Mouse (Mus musculus) lung, embryonic 16.5 days (tissue): ENCODE data around the gene Slc22a19. TPM values are rescaled to one million over a fixed set of nuclear protein-coding genes. Genes with fewer than 3 reads are reported as not detected.
A peak's percentile ranks its signal among the peaks of the same experiment; 100 is the strongest.
"Not testable (repeated sequence)": the region's sequence is repeated elsewhere in the genome, so short reads cannot be mapped to it uniquely, and the experiment has no call there.

Experiments used
- ATAC-seq: fragments of 200-750 bp; cut with Nextera tagmentation; 2 replicates; pipeline ENCODE4 v1.8.0; 2017; ENCODE audit warnings: low read depth, mild to moderate bottlenecking, moderate library complexity
- H3K27ac ChIP-seq: fragments of 300-500 bp; sonication (generic); 2 replicates; pipeline ENCODE4 v1.5.1; 2014; ENCODE audit warnings: mild to moderate bottlenecking, control low read depth, low read length
- H3K27me3 ChIP-seq: fragments of 300-500 bp; sonication (generic); 2 replicates; pipeline ENCODE4 v1.6.1; 2014; ENCODE audit warnings: low read depth, low read length, mixed read lengths; ENCODE audit not compliant: control insufficient read depth, insufficient read depth
- H3K36me3 ChIP-seq: fragments of 300-500 bp; sonication (generic); 2 replicates; pipeline ENCODE4 v1.6.1; 2014; ENCODE audit warnings: low read length; ENCODE audit not compliant: control insufficient read depth, insufficient read depth
- H3K4me1 ChIP-seq: fragments of 300-500 bp; sonication (generic); replicated peaks from 2 replicates; pipeline ENCODE4 v1.6.1; 2014; ENCODE audit warnings: low read length, mixed read lengths; ENCODE audit not compliant: control insufficient read depth, insufficient read depth
- H3K4me2 ChIP-seq: fragments of 300-500 bp; sonication (generic); 2 replicates; pipeline ENCODE4 v1.6.1; 2014; ENCODE audit warnings: low read depth, low read length, control low read depth
- H3K4me3 ChIP-seq: fragments of 300-500 bp; sonication (generic); 2 replicates; pipeline ENCODE4 v1.5.1; 2014; ENCODE audit warnings: mild to moderate bottlenecking, low read length, control low read depth
- H3K9ac ChIP-seq: fragments of 300-500 bp; sonication (generic); 2 replicates; pipeline ENCODE4 v1.6.1; 2014; ENCODE audit warnings: low read length, control low read depth
- H3K9me3 ChIP-seq: fragments of 300-500 bp; sonication (generic); 2 replicates; pipeline ENCODE4 v1.6.1; 2016; ENCODE audit warnings: low read length; ENCODE audit not compliant: control insufficient read depth
- WGBS: fragments of 180-500 bp; shearing (Covaris S2); extraction: QIAGEN DNeasy Blood & Tissue Kit; methylation state at CpG from one replicate; pipeline ENCODE4 v1.1.7; 2014; 5-methylcytosine and 5-hydroxymethylcytosine counted together
- polyA plus RNA-seq: library from polyadenylated mRNA; unstranded; fragments of >200 nt; fragmentation: Nextera tagmentation; extraction: Ambion mirVana; gene quantifications from 2 replicates; pipeline ENCODE4 v1.2.1, GENCODE M21; 2015

Slc22a19 gene
- polyA plus RNA-seq, result 0.75 and 1.2 TPM in 2 replicates

DNA sequence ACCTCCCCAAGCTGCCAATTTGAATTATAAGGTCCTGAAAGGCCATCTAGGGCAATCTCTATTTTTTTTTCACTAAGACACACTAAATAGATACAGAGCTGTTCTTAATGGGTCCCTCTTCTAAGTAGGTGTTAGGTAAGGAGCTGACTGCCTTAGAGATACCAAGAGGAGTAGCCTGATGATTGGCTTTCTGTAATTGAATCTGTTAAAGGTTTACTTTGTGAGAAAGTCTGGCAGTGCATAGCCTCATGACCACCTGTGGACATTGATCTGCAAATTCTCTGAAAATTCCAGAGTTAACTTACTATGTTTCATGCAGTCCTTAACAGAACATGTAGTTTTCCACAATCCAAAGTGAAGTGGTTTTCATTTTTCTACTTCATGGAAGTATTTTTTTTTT is at the start of gene Slc22a19:
Gene Slc22a19 (minus strand): TSS at position 163 of the 400 bp plus-strand sequence.
- no peaks in the 10 kb centered on the region for H3K36me3 ChIP-seq

DNA sequence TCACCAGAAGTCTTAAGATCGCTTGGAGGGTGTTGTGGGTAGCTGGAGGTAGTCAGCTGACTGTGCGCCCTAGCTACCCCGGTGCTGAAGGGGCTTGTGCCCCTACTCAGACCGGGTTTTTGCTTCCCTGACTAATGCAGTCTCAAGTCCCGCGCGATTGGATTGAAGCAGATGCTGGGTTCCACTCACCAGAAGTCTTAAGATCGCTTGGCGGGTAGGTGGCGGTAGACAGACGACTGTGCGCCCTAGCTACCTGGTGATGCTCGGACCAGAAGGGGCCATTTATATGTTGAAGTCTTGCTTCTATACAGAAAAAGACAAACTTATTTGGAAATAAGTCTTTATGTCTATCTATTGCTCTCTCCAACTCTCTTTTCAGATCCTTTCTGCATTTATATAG is 42.3 kb upstream of the Slc22a19 start:
- ATAC-seq, H3K4me2 ChIP-seq, H3K4me1 ChIP-seq: not testable (repeated sequence)

More for the DNA sequence above, at the start of gene Slc22a19:
- no peak for ATAC-seq
- Histone ChIP-seq H3K4me2 (no peak within 1 kb of the TSS), H3K27ac (no peak within 1 kb of the TSS), H3K9ac (no peak within 1 kb of the TSS), H3K9me3 (no peaks in the 10 kb centered on the region), H3K4me3 (no peak within 1 kb of the TSS), H3K4me1 (no peaks in the 10 kb centered on the region), H3K27me3 (no peaks in the 10 kb centered on the region)

DNA sequence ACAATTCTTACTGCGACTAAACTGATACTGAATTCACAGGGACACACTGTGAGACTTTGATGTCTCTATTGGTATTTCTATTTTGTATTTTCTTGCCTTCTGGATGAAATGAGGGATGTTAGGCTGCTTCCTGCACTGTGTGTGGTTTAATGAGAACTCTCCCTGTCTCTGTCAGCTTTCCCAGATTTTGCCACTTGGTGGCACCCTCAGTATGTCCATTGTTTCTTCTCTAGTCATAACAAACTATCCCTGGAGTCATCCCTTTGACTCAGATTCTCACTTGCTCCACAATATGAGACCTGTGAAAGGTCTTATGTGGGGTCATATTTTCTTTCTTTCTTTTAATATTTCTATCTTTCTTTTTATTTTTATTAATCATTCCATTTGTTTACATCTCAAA is 18.4 kb upstream of the Slc22a19 start:
- Histone ChIP-seq H3K36me3 (no peaks in the 10 kb centered on the region), H3K27ac (no peak overlapping the region), H3K9ac (no peak overlapping the region), H3K4me3 (no peak overlapping the region), H3K27me3 (no peaks in the 10 kb centered on the region), H3K9me3 (no peaks in the 10 kb centered on the region), H3K4me2 (no peak overlapping the region), H3K4me1 (no peaks in the 10 kb centered on the region)
- no peak for ATAC-seq
- WGBS, result 29% methylated on average over 1 of the region's 1 CpGs

More for the DNA sequence above, 42.3 kb upstream of the Slc22a19 start:
- not testable (repeated sequence) for H3K4me3 ChIP-seq, H3K9me3 ChIP-seq, H3K9ac ChIP-seq, H3K27me3 ChIP-seq, H3K36me3 ChIP-seq, H3K27ac ChIP-seq
- WGBS, result 62% methylated on average over 13 of the region's 13 CpGs

DNA sequence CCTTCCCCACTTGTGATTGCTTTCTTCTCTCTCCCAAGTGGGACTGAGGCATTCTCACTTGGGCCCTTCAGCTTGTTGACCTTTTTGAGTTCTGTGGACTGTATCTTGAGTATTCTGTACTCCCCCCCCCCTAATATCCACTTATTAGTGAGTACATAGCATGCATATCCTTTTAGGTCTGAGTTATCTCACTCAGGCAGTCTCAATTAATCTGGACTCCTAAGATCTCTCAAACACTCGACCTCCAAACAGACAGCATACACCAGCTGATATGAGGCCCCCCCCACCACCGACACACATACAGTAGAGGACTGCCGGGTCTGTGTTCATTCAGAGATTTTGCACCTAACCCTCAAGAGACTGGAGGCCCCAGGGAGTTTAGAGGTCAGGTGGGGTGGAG is 18.0 kb downstream of the Slc22a19 start:
- H3K27me3 ChIP-seq, H3K27ac ChIP-seq, H3K4me2 ChIP-seq, H3K36me3 ChIP-seq, H3K4me3 ChIP-seq, H3K9ac ChIP-seq, H3K9me3 ChIP-seq, H3K4me1 ChIP-seq: not testable (repeated sequence)
- ATAC-seq, result peak; percentile 89
- WGBS, result 44% methylated on average over 3 of the region's 3 CpGs

DNA sequence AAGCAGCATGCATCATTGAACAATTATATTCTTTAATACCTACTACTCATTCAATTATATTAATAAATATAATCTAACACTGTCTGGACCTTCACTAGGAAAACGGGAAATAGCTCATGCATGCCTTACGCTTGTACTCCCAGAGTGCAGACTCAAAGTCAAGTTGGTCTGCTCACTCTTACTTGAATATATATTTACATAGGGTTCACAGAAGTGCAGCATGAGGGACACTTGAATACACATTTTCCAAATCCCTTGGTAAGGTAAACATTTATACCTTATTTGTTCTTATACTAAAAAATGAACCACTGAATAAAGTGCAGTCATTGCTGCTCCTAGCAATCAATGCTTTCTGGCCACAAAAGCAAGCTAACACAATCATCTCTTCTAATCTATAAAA is 19.9 kb downstream of the Slc22a19 start:
- WGBS, result 44% methylated on average over 2 of the region's 2 CpGs
- no peak overlapping the region for H3K4me2 ChIP-seq
- H3K9ac ChIP-seq, result no peak overlapping the region
- no peaks in the 10 kb centered on the region for H3K9me3 ChIP-seq
- H3K4me1 ChIP-seq, result no peaks in the 10 kb centered on the region
- peak; percentile 71 for ATAC-seq
- no peak overlapping the region for H3K4me3 ChIP-seq
- H3K27ac ChIP-seq, result no peak overlapping the region
- no peaks in the 10 kb centered on the region for H3K36me3 ChIP-seq
- H3K27me3 ChIP-seq, result no peaks in the 10 kb centered on the region

DNA sequence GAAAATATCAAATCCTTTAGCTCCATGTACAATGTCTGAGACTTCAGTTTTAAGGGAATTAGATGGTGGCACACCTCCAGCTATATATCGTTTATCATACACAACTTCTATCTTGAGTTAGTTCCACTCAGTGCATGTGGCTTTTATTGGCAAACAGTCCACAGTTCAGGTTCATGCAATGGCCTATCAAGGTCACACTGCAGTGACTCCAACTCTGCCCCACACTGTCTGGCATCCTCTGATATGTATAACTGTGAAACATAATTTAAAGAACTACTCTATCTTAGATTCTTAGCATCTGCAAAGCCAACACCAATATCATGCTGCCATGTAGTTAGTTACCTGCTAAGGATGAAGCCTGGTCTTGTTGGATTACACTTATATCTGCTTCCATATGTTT is 23.1 kb downstream of the Slc22a19 start:
- H3K36me3 ChIP-seq, result no peaks in the 10 kb centered on the region
- no peaks in the 10 kb centered on the region for H3K9me3 ChIP-seq
- no peak overlapping the region for H3K27ac ChIP-seq
- WGBS, result 73% methylated on average over 1 of the region's 1 CpGs
- H3K4me3 ChIP-seq, result no peak overlapping the region
- H3K27me3 ChIP-seq, result no peaks in the 10 kb centered on the region
- no peak for ATAC-seq
- H3K9ac ChIP-seq, result no peak overlapping the region
- no peak overlapping the region for H3K4me2 ChIP-seq
- H3K4me1 ChIP-seq, result no peaks in the 10 kb centered on the region

DNA sequence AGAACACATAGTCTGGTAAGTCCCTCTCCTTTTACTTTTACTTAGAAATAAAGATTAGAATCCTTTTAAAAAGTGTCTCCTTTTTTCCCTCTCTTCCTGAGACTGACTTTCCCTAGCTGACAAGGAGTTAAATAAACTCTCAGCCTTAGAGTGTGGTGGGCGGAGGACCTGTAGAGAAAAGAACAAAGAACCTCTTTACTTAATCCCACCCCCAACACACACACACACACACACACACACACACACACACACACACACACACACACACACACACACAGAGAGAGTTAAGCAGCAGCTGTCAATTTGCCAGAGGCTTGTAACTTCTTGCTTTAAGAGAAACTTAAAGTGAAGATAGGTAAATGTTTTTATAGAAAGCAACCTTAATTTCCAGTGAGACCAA is 39.1 kb downstream of the Slc22a19 start:
- H3K4me3 ChIP-seq, result no peak overlapping the region
- no peaks in the 10 kb centered on the region for H3K36me3 ChIP-seq
- WGBS, result 6% methylated on average over 1 of the region's 1 CpGs
- H3K9ac ChIP-seq, result no peak overlapping the region
- peak overlapping the region; percentile 32 for H3K27ac ChIP-seq
- H3K9me3 ChIP-seq, result no peaks in the 10 kb centered on the region
- no peak overlapping the region for H3K4me2 ChIP-seq
- ATAC-seq, result peak; percentile 73; the same call in 1 of the 2 replicates
- H3K27me3 ChIP-seq, result no peaks in the 10 kb centered on the region
- no peaks in the 10 kb centered on the region for H3K4me1 ChIP-seq

DNA sequence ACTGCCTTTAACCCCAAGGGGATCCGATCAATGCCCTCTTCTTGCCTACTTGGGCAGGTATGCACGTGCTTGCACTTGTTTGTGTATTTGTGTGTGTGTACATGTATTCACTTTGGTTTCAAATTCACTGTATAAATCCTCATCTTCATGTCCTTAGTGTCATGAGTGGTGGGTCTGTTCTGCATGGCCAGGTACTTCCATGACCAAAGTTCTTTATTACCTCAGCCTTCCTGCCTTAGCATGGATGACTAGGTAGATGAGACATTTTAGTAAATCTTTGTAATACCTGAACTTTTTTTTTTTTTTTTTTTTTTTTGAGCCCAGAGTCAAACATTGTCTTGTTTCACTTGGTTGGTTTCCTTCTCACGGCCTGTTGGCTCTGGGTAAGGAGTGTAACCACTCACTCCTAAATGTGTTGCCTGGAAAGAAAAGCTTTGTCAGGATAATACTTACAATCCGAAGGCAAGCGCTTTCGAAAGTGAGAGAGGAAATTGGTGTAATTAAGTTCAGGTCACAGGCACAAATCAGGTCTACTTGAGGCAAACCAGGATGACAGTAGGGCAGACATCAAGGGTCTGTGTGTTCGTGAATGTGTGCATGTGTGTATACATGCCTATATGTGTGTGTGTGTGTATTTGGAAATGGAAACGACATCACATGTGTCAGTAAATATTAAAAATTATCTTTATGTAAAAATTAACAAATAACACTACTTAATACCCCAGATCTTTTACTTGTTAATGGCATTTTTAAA is 62.0 kb downstream of the Slc22a19 start:
- WGBS, result 81% methylated on average over 8 of the region's 8 CpGs

DNA sequence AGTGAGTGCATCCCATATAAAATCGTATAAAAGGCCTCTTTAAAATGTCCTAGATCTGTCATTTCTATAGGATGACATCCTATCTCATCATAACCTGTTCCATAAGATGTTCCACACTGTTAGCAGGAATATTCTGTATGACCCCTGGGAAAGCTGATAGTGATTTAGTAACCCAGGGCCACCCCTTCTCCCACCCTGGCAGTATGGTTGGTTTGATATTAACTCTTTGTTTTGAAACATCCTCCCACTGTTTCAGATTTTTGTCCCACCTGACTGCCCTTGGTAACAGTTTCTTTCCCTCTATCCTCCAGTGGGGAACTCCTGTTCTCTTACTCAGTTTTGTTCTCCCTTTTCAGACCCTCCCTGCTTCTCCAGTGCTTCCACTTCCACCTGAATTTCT is 77.3 kb downstream of the Slc22a19 start:
- Histone ChIP-seq H3K36me3 (no peaks in the 10 kb centered on the region), H3K9ac (no peak overlapping the region), H3K4me1 (no peaks in the 10 kb centered on the region), H3K4me3 (no peak overlapping the region), H3K9me3 (no peaks in the 10 kb centered on the region), H3K27me3 (no peaks in the 10 kb centered on the region), H3K4me2 (no peak overlapping the region), H3K27ac (no peak overlapping the region)
- 69% methylated on average over 1 of the region's 1 CpGs for WGBS
- ATAC-seq, result no peak

More for the DNA sequence above, 62.0 kb downstream of the Slc22a19 start:
- ATAC-seq, result no peak
- no peak overlapping the region for H3K27ac ChIP-seq
- no peaks in the 10 kb centered on the region for H3K4me1 ChIP-seq
- no peaks in the 10 kb centered on the region for H3K9me3 ChIP-seq
- no peak overlapping the region for H3K9ac ChIP-seq
- H3K27me3 ChIP-seq, result no peaks in the 10 kb centered on the region
- H3K4me3 ChIP-seq, result no peak overlapping the region
- H3K36me3 ChIP-seq, result no peaks in the 10 kb centered on the region
- H3K4me2 ChIP-seq, result no peak overlapping the region
